Mouse (Mus musculus) right cerebral cortex, adult 2 months (tissue): Measurements from ENCODE around the gene 5330417C22Rik.
"Not testable (repeated sequence)": the region's sequence is repeated elsewhere in the genome, so short reads cannot be mapped to it uniquely, and the experiment has no call there.

Experiments
- DNase-seq, 2 experiments: peaks; one replicate each; pipeline ENCODE4 v3.0.0; 2021 to 2022; ENCODE audit warnings: low spot score in 2 of 2

Gene 5330417C22Rik

DNA sequence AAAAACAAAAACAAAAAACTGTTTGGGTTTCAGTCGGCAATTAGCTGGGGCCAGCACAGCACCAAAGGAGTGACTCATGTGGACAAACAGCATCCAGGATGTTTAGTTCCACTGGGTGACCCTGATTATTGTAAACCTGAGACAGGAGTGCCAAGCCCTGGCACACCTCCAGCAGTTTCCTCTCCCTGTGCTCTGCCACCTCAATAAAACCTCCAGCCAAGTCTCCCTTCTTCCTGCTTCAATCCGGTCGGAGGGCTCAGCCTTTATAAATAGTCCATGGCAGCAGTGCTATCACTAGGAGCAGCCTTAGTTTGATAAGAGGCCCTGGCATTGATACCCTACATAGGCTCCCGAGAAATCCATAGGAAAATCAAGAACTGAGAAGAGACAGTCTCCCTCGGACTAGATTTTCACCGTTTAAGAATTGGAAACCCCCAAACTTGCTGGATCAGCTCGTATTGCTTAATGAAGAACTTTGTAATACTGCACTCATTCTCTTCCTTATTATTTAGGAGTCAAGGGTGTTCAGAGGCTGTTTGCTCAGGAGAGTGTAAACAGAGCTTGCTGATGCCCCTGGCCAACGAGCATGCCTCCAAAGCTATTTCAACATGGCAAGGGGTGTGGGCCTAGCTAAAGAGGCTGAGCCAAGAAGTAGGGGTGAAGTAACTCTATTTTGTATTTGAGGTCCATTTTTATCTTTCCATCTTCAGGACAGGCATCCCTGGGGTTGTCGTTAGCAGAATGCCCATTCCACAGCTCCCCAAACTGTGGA, 3.0 kb downstream of the 5330417C22Rik start:
- no peak for DNase-seq

DNA sequence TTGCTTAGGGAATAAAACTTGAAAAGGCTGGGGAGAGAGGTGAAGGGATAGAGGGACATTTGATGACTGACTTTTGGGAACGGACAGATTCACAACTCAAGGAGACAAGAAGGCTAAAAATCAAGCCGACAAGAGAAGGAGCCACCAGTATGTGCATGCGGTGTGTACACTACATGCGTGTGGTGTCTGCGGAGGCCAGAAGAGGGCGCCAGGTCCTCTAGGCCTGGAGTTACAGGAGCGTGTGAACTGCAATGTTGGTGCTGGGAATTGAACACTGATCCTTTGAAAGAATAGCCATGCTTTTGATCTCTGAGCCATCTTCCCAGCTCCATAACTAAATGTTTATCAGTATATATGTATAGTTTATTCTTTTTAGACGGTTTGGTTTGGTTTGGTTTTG, 7.8 kb downstream of the 5330417C22Rik start:
- DNase-seq: no peak

DNA sequence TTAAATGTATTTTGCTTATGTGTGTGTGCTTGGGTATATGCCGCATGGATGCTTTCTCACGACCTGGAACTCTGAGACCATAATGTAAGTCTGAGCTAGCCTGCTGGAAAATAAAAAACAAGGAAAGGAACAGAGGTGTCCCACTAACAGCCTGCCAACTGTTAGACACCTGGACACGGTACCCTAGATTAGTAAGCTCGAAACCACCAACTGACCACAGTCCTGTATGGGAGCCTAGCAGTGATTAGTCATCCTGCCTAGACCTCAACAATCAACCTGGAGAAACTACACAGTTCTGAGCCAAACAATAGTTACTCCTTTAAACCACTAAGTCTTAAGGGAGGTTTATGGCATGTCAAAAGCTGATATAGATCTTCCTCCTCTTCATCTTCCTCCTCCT, 12.9 kb downstream of the 5330417C22Rik start:
- DNase-seq: no peak

DNA sequence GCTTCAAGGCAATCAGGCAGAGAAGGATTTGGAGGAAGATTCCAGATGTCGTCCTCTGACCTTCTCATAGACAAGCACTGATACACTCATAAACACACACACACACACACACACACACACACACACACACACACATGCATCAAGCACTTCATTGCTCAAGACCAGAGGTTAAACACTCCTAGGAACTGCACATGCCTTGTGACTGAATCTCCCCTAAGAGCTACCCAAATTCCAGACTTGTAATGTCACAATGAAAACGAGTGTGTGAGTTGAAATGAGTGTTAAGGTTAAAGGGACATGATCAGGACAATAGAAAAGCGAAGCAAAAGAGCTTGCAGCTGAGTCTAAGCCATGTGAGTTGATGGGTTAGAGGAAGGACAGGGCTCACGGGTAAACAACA, 18.1 kb downstream of the 5330417C22Rik start:
- no peak for DNase-seq

DNA sequence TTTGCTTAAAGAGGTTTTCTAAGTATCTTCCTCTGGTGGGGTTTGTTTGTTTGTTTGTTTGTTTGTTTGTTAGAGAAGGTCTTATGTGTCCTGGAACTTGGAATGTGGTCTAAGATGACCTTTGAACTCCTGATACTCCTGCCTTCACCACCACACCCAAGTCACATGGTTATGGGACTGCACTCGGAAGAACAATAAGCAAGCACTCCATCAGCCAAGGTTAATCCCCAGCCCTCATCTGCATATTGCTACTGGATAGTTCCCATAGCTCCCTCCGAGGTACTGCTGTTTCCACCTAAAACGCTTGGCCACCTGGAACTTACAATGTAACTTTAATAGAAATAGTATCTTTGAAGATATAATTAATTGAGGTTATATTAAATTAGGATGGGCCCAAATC, 22.9 kb downstream of the 5330417C22Rik start:
- DNase-seq: no peak

DNA sequence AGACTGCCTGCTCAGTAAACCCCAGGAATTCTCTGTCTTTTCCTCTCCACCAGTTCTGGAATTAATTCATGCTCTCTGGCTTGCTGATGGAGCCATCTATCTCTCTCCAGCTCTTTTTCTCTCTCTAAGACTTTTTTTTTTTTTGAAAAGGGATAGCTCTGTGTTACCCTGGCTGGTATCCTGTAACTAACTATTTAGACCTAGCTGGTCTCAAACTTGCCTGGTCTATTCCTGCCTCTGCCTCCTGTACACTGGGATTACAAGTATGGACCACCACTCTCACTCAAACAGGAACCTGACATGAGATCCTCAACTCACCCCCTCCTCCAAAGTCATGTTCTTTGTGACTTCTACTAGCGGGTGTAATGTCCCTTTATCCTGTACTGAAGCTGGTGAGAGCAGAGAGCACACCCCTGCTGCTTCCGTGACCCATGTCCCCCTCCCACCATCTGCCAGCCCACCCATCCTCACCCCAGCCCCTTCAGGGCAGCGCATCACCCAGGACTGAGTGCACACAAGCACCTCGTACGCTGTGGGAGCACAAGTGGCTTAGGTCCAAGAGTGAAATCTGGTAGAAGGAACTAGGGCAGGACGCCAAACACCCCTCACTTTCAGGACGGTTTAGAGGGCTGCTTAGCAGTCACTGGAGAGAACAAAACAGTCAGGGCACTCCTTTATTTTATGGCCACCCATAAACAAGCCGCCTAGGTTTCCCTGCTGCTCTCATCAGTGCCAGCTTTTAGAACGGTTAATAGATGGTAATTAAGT, 25.4 kb downstream of the 5330417C22Rik start:
- DNase-seq: no peak

DNA sequence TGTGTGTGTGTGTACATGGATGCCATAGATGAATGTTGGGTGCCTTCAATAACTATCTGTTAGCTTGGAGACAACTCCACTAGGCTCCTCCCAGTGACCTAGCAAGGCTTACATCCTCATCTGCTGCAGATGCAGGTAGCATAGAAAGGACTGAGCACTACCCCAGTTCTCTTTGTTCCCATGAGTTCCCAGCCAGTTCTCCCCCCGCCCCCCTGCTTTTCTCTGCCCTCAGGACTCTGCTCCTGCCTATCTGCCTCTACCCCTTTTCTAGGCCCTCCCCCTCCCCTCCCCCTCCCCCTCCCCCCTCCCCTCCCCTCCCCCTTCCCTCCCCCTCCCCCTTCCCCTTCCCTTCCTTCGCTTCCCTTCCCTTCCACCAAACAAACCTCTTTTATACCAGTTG, 26.2 kb downstream of the 5330417C22Rik start:
- DNase-seq: no peak

DNA sequence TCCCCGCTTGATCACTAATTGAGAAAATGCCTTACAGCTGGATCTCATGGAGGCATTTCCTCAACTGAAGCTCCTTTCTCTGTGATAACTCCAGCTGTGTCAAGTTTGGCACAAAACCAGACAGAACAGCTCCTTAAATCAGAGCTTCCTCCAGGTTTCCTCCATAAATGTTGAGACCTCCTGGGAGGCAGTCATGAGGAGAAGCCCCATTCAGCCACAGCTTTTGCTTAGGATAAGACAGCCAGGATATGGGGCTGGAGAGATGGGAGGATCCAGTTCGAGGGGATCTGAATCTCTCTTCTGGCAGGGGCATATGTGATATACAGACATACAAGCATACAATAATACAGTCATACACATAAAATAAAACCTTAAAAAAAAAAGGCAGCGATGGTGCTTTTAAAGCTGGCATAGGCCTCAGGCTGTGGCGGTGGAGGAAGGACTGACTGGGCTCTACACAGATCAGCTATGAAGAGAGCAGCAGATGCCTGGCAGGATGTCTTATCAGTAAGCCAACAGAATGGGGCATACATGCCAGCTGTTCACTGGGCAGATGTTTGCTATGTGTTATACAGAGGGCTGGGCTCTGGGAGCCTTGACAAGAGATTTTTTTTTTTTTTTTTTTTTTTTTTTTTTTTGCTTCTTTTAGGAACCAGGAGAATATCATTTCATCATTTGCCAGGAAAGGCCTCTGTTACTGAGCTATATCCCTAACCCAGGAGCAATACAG, 27.4 kb downstream of the 5330417C22Rik start:
- no peak for DNase-seq

DNA sequence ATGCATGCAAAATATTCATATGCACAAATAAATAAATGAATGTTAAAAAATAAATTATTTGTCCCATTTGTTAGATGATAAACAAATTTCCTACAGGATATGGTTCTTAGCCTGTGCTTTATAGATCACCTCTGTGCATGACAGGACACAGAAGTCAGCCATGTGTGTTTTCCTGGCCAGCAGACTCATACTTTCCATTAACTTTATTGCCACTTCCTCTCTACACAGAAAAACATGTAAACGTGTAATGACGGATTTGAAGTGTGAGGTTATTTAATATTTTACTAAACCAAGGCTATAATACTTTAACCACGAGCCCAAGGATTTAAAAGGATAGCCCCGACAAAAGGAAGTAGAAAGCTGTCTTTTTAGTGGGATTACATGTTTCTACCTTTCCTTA, 32.4 kb downstream of the 5330417C22Rik start:
- DNase-seq: no peak

DNA sequence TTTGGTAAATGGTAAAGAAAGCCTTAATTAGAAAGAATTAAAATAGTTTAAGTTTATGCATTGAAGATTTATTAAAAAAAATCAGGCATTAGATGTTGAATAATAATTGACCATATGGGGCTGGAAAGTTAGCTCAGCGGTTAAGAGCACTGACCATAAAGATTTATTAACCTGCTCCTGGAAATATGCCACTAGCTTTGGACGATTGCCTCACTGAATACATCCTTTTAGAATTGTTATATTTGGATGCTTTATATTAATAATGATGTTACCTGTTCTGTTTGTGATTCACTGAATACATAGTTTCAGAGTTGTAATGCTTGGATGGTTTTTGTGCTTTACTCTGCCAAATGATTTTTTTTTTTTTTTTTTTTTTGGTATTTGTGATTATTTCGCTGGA, 34.9 kb downstream of the 5330417C22Rik start:
- DNase-seq: not testable (repeated sequence)

DNA sequence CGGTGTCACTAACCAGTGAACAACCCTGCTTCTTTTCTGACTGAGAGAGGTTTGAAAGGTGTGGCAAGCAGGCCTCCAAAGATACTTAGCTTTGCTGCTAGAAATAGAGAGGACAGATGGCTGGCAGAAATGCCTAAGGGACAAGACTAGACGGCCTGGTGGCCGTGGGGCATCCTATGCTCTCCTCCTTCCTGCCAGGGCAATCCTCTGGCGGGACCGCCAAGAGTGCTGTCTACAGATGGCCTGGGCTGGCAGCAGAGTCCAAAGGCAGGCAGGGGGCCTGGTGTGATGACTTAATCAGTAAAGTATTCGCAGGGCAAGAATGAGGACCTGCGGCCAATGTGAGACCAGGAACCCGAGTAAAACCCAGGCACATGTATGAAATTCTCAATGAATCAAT, 36.5 kb downstream of the 5330417C22Rik start:
- DNase-seq: no peak

DNA sequence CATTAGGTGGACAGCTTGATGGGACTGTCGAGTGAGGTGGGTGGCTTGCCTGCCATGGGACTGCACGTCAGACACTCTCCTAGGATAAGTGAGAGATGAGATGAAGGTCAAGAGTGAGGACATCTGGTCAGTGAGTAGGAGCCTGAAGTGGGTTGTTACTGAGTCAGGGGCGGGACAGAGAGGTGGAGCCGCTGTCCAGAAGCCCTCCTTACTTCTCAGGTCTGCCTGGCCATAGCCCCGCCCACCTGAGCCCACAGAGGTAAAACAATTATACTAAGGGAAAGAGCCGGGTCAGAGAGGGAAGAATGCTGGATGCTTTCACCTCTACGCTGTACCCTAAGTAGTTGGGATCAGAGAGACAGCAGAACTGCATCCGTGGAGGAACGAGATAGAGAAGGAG, 38.7 kb downstream of the 5330417C22Rik start:
- no peak for DNase-seq

DNA sequence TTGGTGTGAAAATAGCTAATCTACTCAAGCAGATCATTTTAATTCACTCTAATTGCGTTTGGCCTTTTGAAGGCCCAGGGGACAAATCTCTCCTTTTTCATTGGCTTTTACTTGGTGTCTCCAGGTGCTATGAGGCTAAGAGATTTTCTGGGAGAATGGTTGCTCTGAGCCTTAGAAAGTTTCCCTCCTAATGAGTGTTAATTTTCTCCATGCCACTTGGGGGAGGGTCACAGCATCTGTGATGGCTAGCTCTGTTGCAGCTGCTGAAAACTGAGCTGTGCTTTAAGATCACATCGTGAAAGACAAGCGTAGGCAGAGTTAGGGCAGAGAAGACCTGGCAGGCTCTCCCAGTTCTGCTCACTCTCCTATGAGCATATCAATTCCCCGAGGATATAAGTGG, 40.9 kb downstream of the 5330417C22Rik start:
- no peak for DNase-seq

DNA sequence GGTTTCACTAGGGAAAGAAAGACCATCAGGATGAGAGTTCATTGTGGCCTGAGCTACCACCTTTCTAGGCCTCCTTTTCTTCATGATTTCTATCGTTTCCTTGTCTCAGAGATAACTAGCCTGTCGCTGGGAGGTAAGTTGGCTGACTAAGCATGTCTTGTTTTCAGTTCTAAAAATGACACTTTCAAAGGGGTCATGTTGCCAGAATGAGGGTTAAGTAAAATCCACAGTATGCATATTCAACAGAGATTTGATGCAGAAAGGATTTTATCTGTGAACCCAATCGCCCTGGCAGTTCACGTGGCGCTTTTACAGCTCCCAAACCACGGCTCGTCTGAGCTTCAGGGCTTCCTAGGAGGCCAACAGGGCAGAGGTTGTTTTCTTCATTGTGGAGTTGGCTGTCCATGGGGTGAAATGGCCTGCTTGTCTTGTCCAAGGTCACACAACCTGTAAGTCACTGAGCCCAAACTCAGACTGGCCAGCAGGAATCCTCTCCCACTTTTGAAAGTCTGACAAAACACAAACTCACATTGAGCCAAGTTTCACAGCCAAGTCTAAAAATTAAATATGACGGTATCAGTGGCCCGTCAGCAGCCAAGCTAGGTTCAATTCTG, 41.4 kb downstream of the 5330417C22Rik start:
- no peak for DNase-seq

DNA sequence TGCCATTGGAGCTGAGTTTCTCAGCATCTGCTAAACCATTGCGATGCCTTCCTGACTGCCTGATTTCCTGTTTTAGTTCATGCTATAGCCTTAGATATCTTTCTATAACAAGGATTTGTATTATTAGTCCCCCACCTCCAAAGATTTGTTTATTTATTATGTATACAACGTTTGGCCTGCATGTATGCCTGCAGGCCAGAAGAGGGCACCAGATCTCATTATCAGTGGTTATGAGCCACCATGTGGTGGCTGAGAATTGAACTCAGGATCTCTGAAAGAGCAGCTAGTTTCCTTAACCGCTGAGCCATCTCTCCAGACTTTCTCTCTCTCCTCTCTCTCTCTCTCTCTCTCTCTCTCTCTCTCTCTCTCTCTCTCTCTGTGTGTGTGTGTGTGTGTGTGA, 46.4 kb downstream of the 5330417C22Rik start:
- DNase-seq: no peak

DNA sequence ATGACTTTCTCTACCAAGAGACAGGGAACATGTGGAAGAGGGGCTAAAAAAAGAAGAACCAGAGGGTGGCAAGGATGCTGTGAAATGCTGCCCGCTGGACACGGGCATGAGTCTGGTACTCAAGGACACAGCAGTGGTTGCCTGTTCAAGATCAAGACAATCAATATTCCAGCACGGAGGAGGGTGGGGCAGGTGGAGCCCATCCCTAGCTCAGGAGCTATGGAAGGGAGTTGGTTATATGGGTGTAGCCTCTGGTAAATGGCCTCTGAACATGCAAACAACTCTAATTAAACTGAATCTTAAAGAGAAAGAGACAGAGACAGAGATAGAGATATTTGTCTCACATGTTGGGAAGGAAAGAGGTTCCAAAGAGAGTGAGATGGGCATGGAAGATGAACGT, 51.6 kb downstream of the 5330417C22Rik start:
- no peak for DNase-seq

DNA sequence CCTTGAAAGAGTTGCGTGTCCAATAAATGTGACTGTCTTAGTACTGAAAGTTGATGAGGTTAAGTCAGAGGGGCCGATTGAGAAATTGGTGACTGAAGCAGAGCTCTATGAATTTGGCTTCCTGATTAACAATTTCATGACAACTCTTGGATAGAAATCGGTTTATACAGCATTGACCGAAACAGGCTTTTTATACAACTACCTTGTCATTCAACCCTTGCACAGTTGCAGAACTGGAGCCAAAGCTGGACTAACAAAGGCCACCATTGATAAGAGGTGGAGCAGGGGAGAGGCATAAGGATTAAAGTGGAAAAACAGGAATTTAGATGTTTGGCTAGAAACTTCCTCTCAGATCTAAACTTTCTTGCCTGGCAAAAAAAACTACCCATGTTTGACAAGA, 57.5 kb downstream of the 5330417C22Rik start:
- DNase-seq: no peak

DNA sequence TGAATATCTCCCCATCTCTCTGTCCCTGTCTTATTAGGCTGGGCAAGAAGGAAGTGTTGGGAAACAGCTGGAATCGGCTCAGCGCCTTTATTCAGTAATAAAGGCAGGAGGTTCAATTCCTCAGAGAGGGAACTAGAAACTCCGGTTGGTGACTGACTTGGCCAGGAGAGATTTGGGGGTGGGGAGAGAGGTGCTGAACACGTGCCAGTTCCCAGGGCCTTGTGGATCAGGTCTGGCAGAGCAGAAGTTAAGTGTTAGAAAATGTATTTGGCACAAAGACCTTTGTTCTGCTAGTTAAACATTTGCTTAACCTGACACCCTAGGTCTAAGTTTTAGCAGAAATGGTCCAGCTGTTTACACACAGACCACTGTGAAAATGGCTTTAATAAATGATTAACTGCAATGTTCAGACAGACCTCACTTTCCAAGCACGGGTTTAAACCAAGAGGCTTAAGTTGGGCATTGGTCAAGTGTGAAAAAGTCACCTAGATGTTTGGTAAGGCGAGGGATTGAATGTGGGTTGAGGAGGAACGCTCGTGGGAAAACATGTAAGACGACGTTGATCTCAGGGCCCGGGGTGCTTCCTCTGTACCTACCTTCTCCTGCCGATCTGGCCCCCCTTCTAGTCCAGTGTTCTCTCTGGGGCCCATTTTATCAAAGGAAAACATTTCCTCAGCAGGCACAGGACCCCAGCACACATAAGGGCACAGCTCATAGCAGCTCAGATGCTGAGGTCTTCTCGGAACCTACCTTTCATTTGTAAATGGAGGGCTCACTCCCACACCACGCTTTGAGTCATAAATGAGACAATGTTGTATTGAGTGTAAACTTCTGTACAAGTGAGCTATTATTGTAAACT, 59.3 kb downstream of the 5330417C22Rik start:
- DNase-seq: no peak

DNA sequence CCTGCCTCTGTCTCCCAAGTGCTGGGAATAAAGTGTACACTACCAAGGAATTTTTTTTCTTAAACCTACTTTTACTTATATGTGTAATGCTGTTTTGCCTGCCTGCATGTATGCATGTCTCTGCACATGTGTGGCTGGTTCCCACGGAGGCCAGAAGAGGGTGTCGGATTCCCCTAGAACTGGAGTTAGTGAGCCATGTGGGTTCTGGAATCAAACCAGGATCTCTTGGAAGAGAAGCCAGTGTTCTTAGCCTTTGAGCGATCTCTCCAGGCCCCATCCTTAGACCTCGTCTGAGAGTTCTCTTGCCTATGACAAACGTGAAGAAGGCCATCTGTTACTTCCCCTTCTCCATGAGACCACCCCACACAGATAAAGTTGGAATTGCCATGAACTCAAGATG, 60.8 kb downstream of the 5330417C22Rik start:
- DNase-seq: no peak

DNA sequence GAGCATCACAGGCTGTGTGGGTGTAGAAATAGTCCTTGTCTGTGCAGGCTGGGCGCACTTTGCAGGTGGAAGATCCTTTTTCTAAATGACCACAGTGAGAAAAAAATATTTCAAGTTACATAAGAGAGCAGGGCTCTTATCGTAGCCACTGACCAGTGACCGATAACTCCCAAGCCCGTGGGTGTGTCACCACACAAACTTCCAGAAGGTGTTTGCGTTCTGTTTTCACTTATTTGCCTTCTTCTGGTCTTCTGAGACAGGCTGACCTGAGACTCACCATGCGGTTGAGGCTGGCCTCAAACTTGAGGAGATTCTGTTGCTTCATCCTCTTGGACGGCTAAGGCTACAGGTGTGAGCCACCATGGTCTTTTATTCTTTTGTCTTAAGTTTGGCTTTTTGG, 61.4 kb downstream of the 5330417C22Rik start:
- no peak for DNase-seq

DNA sequence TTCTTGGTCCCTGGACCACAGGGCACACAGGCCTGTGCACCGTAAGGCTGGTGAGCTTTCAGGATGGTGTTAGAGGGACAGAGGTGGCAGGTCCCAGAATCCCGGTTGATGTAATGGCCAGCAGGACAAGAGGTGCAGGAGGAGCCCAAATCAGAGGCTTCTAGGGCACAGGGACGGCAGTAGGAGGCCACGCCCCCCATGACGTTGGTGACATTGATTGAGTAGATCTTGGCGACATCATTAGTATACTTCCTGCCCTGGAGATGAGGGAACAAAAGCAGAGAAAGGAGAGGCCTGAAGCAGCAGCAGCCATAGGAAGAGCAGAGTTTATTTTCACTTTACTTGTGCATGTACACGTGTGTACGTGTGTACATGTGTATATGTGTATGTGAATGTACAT, 68.6 kb downstream of the 5330417C22Rik start:
- DNase-seq: no peak
